Mouse (Mus musculus): ENCODE results near the gene Gm21767.
"Not testable (repeated sequence)": the region's sequence is repeated elsewhere in the genome, so short reads cannot be mapped to it uniquely, and the experiment has no call there.

Gene Gm21767

DNA sequence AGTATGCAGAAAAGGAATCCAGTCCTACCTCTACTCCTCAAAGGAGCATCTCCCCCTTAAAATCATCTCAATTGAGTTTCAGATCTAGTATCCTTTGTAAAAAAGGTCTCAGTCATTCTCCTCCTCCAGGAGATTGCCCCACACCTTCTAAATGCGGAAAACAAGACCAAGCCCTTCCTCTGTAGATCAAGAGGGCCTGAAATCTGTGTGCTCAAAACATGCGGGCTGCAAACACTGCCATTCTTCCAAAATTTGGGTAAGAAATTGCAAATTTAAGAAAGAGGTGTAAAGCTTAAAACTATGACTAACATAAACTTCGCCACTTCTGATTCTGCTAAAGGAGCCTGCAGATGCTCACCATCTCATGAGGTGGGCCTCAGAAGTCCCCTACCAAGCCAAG lies at the start of gene Gm21767:
Gene Gm21767, plus strand, starts transcription at position 301 of the 400 bp plus-strand sequence.
- in situ Hi-C loops (cut with MboI, MseI), result not testable (repeated sequence)
